Mouse (Mus musculus) heart, postnatal 0 days (tissue): ENCODE measurements around the gene Gm49380. TPM values are rescaled to one million over a fixed set of nuclear protein-coding genes. Genes with fewer than 3 reads are reported as not detected.
A peak's percentile ranks its signal among the peaks of the same experiment; 100 is the strongest.
"Not testable (repeated sequence)": the region's sequence is repeated elsewhere in the genome, so short reads cannot be mapped to it uniquely, and the experiment has no call there.

Source experiments
- ATAC-seq: fragments of 200-750 bp; cut with Nextera tagmentation; 2 replicates; pipeline ENCODE4 v1.8.0; 2017; ENCODE audit warnings: low read depth, moderate number of reproducible peaks, moderate library complexity; ENCODE audit not compliant: insufficient read depth
- DNase-seq: peaks from one replicate; pipeline ENCODE4 v3.0.0-alpha.2; 2016; ENCODE audit warnings: low spot score
- H3K27ac ChIP-seq: fragments of 300-500 bp; sonication (generic); 2 replicates; pipeline ENCODE4 v1.5.1; 2014; ENCODE audit warnings: low read depth, mild to moderate bottlenecking
- H3K27me3 ChIP-seq: fragments of 300-500 bp; sonication (generic); 2 replicates; pipeline ENCODE4 v1.6.1; 2014; ENCODE audit warnings: low read length, mixed read lengths; ENCODE audit not compliant: control insufficient read depth, insufficient read depth
- H3K36me3 ChIP-seq: fragments of 300-500 bp; sonication (generic); replicated peaks from 2 replicates; pipeline ENCODE4 v1.6.1; 2014; ENCODE audit warnings: low read length, mixed read lengths; ENCODE audit not compliant: control insufficient read depth, insufficient read depth
- H3K4me1 ChIP-seq: fragments of 300-500 bp; sonication (generic); 2 replicates; pipeline ENCODE4 v1.6.1; 2014; ENCODE audit warnings: antibody characterized with exemption; ENCODE audit not compliant: control insufficient read depth, insufficient read depth
- H3K4me2 ChIP-seq: fragments of 300-500 bp; sonication (generic); 2 replicates; pipeline ENCODE4 v1.6.1; 2014; ENCODE audit warnings: low read depth, mild to moderate bottlenecking, low read length, moderate library complexity
- H3K4me3 ChIP-seq: fragments of 300-500 bp; sonication (generic); 2 replicates; pipeline ENCODE4 v1.5.1; 2014; ENCODE audit warnings: low read depth, low read length
- H3K9ac ChIP-seq: fragments of 300-500 bp; sonication (generic); replicated peaks from 2 replicates; pipeline ENCODE4 v1.6.1; 2014; ENCODE audit warnings: low read depth, low read length, mixed read lengths
- H3K9me3 ChIP-seq: fragments of 300-500 bp; sonication (generic); replicated peaks from 2 replicates; pipeline ENCODE4 v1.6.1; 2016; ENCODE audit warnings: low read length; ENCODE audit not compliant: control insufficient read depth
- CTCF ChIP-seq: IDR thresholded peaks from 2 replicates; pipeline ENCODE4 v1.5.1; 2016; ENCODE audit warnings: antibody characterized with exemption, control low read depth, low read depth
- EP300 ChIP-seq: IDR thresholded peaks from 2 replicates; pipeline ENCODE4 v1.6.1; 2016; ENCODE audit warnings: antibody characterized with exemption, low read depth
- WGBS: fragments of 180-500 bp; shearing (Covaris S2); extraction: QIAGEN DNeasy Blood & Tissue Kit; methylation state at CpG from one replicate; pipeline ENCODE4 v1.1.7; 2014; 5-methylcytosine and 5-hydroxymethylcytosine counted together
- polyA plus RNA-seq: library from polyadenylated mRNA; unstranded; fragments of >200 nt; fragmentation: Nextera tagmentation; extraction: Ambion mirVana; gene quantifications from 2 replicates; pipeline ENCODE4 v1.2.1, GENCODE M21; 2015
- total RNA-seq: library from RNA; depleted of rRNA; stranded (reverse); fragments of >200 nt; gene quantifications from 2 replicates; pipeline ENCODE4 v1.2.3, GENCODE M21; 2014; ENCODE audit warnings: low replicate concordance

Gene Gm49380
- total and polyA plus RNA-seq, 2 experiments from 2014 or later = not detected

DNA sequence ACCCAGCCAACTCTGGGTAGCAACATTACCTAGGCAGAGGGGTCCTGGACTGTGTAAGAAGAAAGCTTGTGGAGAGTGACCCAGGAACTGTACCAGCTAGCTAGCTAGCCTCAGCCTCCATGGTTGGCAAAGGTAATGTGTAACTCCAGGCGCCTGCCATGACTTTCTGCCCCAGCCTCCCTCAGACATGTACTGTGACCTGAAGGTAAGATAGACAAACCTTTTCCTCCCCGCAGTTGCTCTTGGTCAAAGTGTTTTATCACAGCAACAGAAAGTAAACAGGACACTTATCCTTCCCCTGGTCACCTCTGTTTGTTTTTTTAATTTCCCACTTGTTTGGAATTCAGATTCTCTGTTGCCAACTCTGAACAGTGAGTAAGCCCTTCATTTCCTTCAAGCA is 1.2 kb upstream of the Gm49380 start:
- Histone ChIP-seq H3K4me3 (no peak overlapping the region), H3K4me1 (peaks cover 11% of the 10 kb centered on the region), H3K9me3 (no peaks in the 10 kb centered on the region), H3K9ac (no peak overlapping the region), H3K36me3 (no peaks in the 10 kb centered on the region), H3K27ac (no peak overlapping the region), H3K4me2 (no peak overlapping the region), H3K27me3 (no peaks in the 10 kb centered on the region)
- WGBS = 74% methylated on average over 2 of the region's 2 CpGs
- no peak for TF ChIP-seq EP300
- TF ChIP-seq CTCF = no peak
- DNase-seq (no peak), ATAC-seq (no peak)

DNA sequence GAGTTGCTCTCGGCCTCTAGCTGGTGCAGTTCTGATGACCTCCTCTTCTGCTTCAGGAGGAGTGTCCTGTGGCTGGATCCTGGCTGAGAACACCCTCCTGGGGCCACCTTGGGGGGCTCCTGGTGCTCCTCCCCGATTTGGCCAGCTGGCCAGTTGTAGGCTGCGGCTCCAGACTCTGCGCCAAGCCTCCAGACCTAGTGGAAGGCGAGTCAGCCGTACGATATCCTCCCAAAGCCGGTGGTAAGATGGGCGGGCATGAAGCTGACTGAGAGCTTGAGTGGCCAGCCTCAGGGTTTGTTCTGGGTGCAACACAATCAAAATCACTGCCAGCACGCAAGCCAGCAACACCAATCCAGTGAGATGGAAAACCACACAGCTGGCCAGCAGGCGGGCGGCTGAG is 1.4 kb downstream of the Gm49380 start:
- ATAC-seq, H3K9ac ChIP-seq, H3K27ac ChIP-seq, H3K9me3 ChIP-seq, H3K36me3 ChIP-seq, DNase-seq, H3K4me3 ChIP-seq, H3K27me3 ChIP-seq: not testable (repeated sequence)
- peaks cover 32% of the 10 kb centered on the region for H3K4me1 ChIP-seq
- H3K4me2 ChIP-seq = peak overlapping the region; percentile 65; the same call in 1 of the 2 replicates
- WGBS = 51% methylated on average over 9 of the region's 12 CpGs

DNA sequence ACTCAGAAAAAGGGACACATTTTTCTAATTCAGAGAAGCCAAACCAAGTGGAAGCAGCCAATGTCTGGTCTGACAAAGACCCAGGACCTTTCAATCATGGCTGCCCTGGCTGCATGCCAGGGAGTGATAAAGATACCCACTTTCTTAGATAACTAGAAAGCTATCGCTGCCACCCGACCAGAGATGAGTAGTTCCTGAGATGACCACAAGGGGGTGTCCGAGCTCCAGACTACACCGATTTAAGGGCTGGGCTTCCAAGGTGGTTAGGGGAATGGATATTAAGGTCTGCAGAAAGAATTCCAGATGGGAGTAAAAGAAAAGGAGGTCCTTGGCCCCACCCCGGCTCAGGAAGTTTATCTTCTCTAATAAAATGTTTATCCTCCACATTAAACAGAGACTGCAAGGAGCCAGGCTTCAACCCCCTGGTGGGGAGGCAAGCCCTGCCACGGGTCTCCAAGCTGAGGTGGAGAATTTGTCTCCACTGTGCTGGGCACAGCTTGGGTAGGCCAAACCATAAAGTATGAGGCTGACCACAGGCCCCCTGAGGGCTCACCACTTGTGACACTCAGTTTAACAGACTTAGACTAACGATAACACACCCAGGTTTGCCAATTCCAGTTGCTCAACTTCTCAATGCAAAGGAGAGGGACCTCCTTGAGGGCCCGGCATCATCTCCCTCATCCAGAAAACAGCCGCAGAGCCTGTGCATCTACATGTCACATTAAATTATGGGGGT is 3.8 kb downstream of the Gm49380 start:
- DNase-seq (no peak), ATAC-seq (no peak)
- WGBS = 26% methylated on average over 9 of the region's 9 CpGs
- Histone ChIP-seq H3K36me3 (no peaks in the 10 kb centered on the region; the same call in 1 of the 2 replicates), H3K9me3 (no peaks in the 10 kb centered on the region), H3K4me2 (peak overlapping the region; percentile 38), H3K9ac (no peak overlapping the region), H3K27me3 (no peaks in the 10 kb centered on the region), H3K4me1 (peaks cover 32% of the 10 kb centered on the region), H3K27ac (no peak overlapping the region), H3K4me3 (peak overlapping the region; percentile 2; the same call in 1 of the 2 replicates)
- TF ChIP-seq CTCF = peak; percentile 75
- TF ChIP-seq EP300 = no peak

DNA sequence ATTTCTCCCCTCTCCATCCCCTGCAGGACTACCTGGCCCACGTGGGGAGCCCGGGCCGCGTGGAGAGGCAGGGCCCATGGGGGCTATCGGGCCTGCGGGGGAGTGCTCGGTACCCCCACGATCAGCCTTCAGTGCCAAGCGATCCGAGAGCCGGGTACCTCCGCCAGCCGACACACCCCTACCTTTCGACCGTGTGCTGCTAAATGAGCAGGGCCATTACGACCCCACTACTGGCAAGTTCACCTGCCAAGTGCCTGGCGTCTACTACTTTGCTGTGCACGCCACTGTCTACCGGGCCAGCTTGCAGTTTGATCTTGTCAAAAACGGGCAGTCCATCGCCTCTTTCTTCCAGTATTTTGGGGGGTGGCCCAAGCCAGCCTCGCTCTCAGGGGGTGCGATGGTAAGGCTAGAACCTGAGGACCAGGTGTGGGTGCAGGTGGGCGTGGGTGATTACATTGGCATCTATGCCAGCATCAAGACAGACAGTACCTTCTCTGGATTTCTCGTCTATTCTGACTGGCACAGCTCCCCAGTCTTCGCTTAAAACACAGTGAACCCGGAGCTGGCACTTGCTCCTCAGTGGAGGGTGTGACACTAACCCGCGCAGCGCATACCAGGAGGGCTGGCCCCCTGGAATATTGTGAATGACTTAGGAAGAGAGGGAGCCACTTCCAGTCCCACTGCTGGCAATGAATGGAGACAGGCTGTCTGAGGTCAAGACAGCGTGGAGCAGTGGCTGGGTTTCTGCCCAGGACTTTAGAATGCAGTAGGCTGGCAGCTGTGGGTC is 4.8 kb downstream of the Gm49380 start:
- DNase-seq (no peak), ATAC-seq (no peak)
- Histone ChIP-seq H3K27me3 (no peaks in the 10 kb centered on the region), H3K9ac (no peak overlapping the region), H3K4me2 (peak overlapping the region; percentile 40; the same call in 1 of the 2 replicates), H3K9me3 (no peaks in the 10 kb centered on the region), H3K4me1 (peaks cover 32% of the 10 kb centered on the region), H3K36me3 (no peaks in the 10 kb centered on the region; the same call in 1 of the 2 replicates), H3K27ac (no peak overlapping the region), H3K4me3 (0 out of 2 replicates have a peak overlapping the region, but pooled peaks have one; percentile 12)
- WGBS = 78% methylated on average over 31 of the region's 31 CpGs
- no peak for TF ChIP-seq EP300
- no peak for TF ChIP-seq CTCF

DNA sequence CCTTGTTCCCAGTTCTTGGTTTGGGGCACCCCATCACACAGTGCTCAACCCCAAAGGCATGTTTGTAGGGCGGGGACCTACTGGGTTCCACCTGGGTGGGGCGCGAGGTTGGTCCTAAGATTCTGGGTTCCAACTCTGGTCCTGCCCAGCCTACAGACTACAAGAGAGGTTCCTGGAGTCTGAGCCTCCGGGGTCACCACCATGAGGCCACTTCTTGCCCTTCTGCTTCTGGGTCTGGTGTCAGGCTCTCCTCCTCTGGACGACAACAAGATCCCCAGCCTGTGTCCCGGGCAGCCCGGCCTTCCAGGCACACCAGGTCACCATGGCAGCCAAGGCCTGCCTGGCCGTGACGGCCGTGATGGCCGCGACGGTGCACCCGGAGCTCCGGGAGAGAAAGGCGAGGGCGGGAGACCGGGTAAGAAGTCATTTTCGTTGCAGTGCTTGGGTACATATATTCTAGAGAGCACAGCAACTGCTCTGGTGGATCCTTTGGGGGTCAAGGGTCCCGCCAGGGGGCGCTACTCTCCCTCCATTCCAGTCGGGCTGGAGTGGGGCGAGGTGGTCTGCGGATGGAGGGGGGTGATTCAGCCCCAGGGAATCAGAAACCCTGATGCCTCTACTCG is 5.6 kb downstream of the Gm49380 start:
- TF ChIP-seq EP300 = no peak
- TF ChIP-seq CTCF = peak; percentile 21; the same call in 1 of the 2 replicates
- WGBS = 36% methylated on average over 25 of the region's 25 CpGs
- Histone ChIP-seq H3K27me3 (no peaks in the 10 kb centered on the region), H3K27ac (peak overlapping the region; percentile 68), H3K36me3 (no peaks in the 10 kb centered on the region; the same call in 1 of the 2 replicates), H3K4me3 (peak overlapping the region; percentile 12; the same call in 1 of the 2 replicates), H3K9ac (peak overlapping the region; percentile 7; the same call in 1 of the 2 replicates), H3K9me3 (no peaks in the 10 kb centered on the region), H3K4me1 (peaks cover 32% of the 10 kb centered on the region), H3K4me2 (peak overlapping the region; percentile 40)
- ATAC-seq = no peak
- no peak for DNase-seq
